Mouse (Mus musculus) C2C12 (cell line): ENCODE data around the gene Rab5c. TPM values are rescaled to one million over a fixed set of nuclear protein-coding genes. Genes with fewer than 3 reads are reported as not detected.

Experiments
- H3K27me3 ChIP-seq: one replicate; pipeline ENCODE4 v1.6.1; 2011; ENCODE audit not compliant: control insufficient read depth, insufficient read depth, insufficient read length
- H3K36me3 ChIP-seq: one replicate; pipeline ENCODE4 v1.6.1; 2011; ENCODE audit not compliant: control insufficient read depth, insufficient read depth
- H3K4me3 ChIP-seq: one replicate; pipeline ENCODE4 v1.5.1; 2011; ENCODE audit warnings: mild to moderate bottlenecking, control low read depth; ENCODE audit not compliant: poor library complexity, insufficient read depth, severe bottlenecking
- H3K79me2 ChIP-seq: one replicate; pipeline ENCODE4 v1.6.1; 2011; ENCODE audit not compliant: control insufficient read depth, insufficient read depth
- H3K79me3 ChIP-seq: one replicate; pipeline ENCODE4 v1.6.1; 2011; ENCODE audit warnings: low read depth, control low read depth
- H3ac ChIP-seq: one replicate; pipeline ENCODE3; 2011; ENCODE audit warnings: low read depth; ENCODE audit not compliant: control insufficient read depth, insufficient read length
- CEBPB ChIP-seq: IDR thresholded peaks from one replicate; pipeline ENCODE4 v1.6.1; 2011; ENCODE audit warnings: low read depth, mild to moderate bottlenecking, control low read depth, moderate library complexity
- CTCF ChIP-seq: IDR thresholded peaks from one replicate; pipeline ENCODE4 v1.5.1; 2011; ENCODE audit not compliant: control insufficient read depth, insufficient read depth, insufficient read length
- FOSL1 ChIP-seq: IDR thresholded peaks from one replicate; pipeline ENCODE4 v1.8.0; 2011; ENCODE audit warnings: mild to moderate bottlenecking, low read length; ENCODE audit not compliant: poor library complexity, insufficient read depth, severe bottlenecking
- MAX ChIP-seq: IDR thresholded peaks from one replicate; pipeline ENCODE4 v1.6.1; 2011; ENCODE audit warnings: mild to moderate bottlenecking, control low read depth
- MYOD1 ChIP-seq: IDR thresholded peaks from one replicate; pipeline ENCODE4 v1.6.1; 2011; ENCODE audit warnings: low read depth; ENCODE audit not compliant: control insufficient read depth, insufficient read length
- MYOG ChIP-seq: IDR thresholded peaks from one replicate; pipeline ENCODE4 v1.6.1; 2011; ENCODE audit not compliant: control insufficient read depth, insufficient read length; ENCODE audit errors: extremely low read depth
- USF1 ChIP-seq: IDR thresholded peaks from one replicate; pipeline ENCODE4 v1.6.1; 2011; ENCODE audit warnings: low read depth, mild to moderate bottlenecking, control low read depth, moderate library complexity
- polyA plus RNA-seq: library from polyadenylated mRNA; unstranded; fragments of >200 nt; fragmentation: generic; extraction: Trizol; gene quantifications from one replicate; pipeline ENCODE4 v1.2.1, GENCODE M21; 2012; ENCODE audit warnings: missing spikeins

Rab5c gene
- polyA plus RNA-seq, 1 experiment: 136 TPM

- no peak overlapping the region for H3ac ChIP-seq
- H3K4me3 ChIP-seq: no peak overlapping the region
- TF ChIP-seq USF1: no peak
- TF ChIP-seq MYOD1: no peak
- TF ChIP-seq MAX: no peak
- TF ChIP-seq MYOG: no peak
- no peak for TF ChIP-seq CEBPB
- TF ChIP-seq CTCF: no peak
- no peak for TF ChIP-seq FOSL1
- H3K27me3 ChIP-seq: no peaks in the 10 kb centered on the region
- H3K36me3 ChIP-seq: peaks cover 5% of the 10 kb centered on the region
- H3K79me2 ChIP-seq: no peaks in the 10 kb centered on the region
- no peaks in the 10 kb centered on the region for H3K79me3 ChIP-seq
Observed at GRCm38 (mm10) chr11:100780247-100780646, 42.2 kb upstream of the Rab5c start.

- no peaks in the 10 kb centered on the region for H3K79me2 ChIP-seq
- no peak overlapping the region for H3K4me3 ChIP-seq
- no peaks in the 10 kb centered on the region for H3K27me3 ChIP-seq
- H3K36me3 ChIP-seq: peaks cover 5% of the 10 kb centered on the region
- H3K79me3 ChIP-seq: no peaks in the 10 kb centered on the region
- TF ChIP-seq USF1 (no peak), MYOG (no peak)
- H3ac ChIP-seq: no peak overlapping the region
Observed at GRCm38 (mm10) chr11:100778069-100778468, 40.1 kb upstream of the Rab5c start.

- Histone ChIP-seq H3K79me3 (no peaks in the 10 kb centered on the region), H3K4me3 (no peak overlapping the region), H3K27me3 (no peaks in the 10 kb centered on the region), H3ac (no peak overlapping the region), H3K36me3 (no peaks in the 10 kb centered on the region), H3K79me2 (no peaks in the 10 kb centered on the region)
- no peak for TF ChIP-seq USF1
- TF ChIP-seq MYOD1: no peak
- TF ChIP-seq CEBPB: no peak
- TF ChIP-seq MAX: no peak
- TF ChIP-seq CTCF: no peak
- TF ChIP-seq FOSL1: no peak
- TF ChIP-seq MYOG: no peak
Observed at GRCm38 (mm10) chr11:100775921-100776320, 37.9 kb upstream of the Rab5c start.

GRCm38 (mm10) chr11:100774261-100774660 lies 36.2 kb upstream of the Rab5c start:
- Histone ChIP-seq H3K79me2 (no peaks in the 10 kb centered on the region), H3K79me3 (no peaks in the 10 kb centered on the region), H3K4me3 (no peak overlapping the region), H3ac (no peak overlapping the region), H3K27me3 (no peaks in the 10 kb centered on the region), H3K36me3 (no peaks in the 10 kb centered on the region)
- TF ChIP-seq FOSL1: no peak
- no peak for TF ChIP-seq MAX
- TF ChIP-seq USF1: no peak
- TF ChIP-seq MYOG: no peak
- no peak for TF ChIP-seq CEBPB
- no peak for TF ChIP-seq CTCF
- TF ChIP-seq MYOD1: no peak

GRCm38 (mm10) chr11:100770646-100771408 lies 32.8 kb upstream of the Rab5c start, which contains the start of gene Ghdc:
Gene Ghdc, minus strand, starts transcription at chr11:100770957.
- TF ChIP-seq FOSL1 (no peak), MAX (peak; percentile 6), MYOD1 (no peak)
- Histone ChIP-seq H3K79me2 (no peaks in the 10 kb centered on the region), H3K4me3 (peak within 1 kb of the TSS; percentile 40), H3K27me3 (no peaks in the 10 kb centered on the region), H3ac (peak within 1 kb of the TSS; percentile 54), H3K79me3 (no peaks in the 10 kb centered on the region), H3K36me3 (no peaks in the 10 kb centered on the region)

- peak overlapping the region; percentile 4 for H3ac ChIP-seq
- no peaks in the 10 kb centered on the region for H3K79me3 ChIP-seq
- H3K27me3 ChIP-seq: peaks cover 3% of the 10 kb centered on the region
- peak overlapping the region; percentile 40 for H3K4me3 ChIP-seq
- H3K36me3 ChIP-seq: no peaks in the 10 kb centered on the region
- H3K79me2 ChIP-seq: no peaks in the 10 kb centered on the region
- TF ChIP-seq MYOD1: no peak
- TF ChIP-seq CEBPB: no peak
- no peak for TF ChIP-seq MYOG
- no peak for TF ChIP-seq USF1
- TF ChIP-seq FOSL1: no peak
- no peak for TF ChIP-seq MAX
- no peak for TF ChIP-seq CTCF
Observed at GRCm38 (mm10) chr11:100769980-100770379, 32.0 kb upstream of the Rab5c start.
